Mouse (Mus musculus) liver, postnatal 0 days (tissue): ENCODE measurements around the gene Syn3. TPM values are rescaled to one million over a fixed set of nuclear protein-coding genes. Genes with fewer than 3 reads are reported as not detected.

Source experiments
- ATAC-seq: fragments of 200-750 bp; cut with Nextera tagmentation; 2 replicates; pipeline ENCODE4 v1.8.0; 2017; ENCODE audit warnings: mild to moderate bottlenecking, moderate library complexity
- DNase-seq: peaks from one replicate; pipeline ENCODE4 v3.0.0-alpha.2; 2016
- H3K27ac ChIP-seq: fragments of 300-500 bp; sonication (generic); 2 replicates; pipeline ENCODE4 v1.5.1; 2014; ENCODE audit warnings: antibody characterized with exemption, moderate library complexity, mild to moderate bottlenecking, low read depth
- H3K27me3 ChIP-seq: fragments of 300-500 bp; sonication (generic); 2 replicates; pipeline ENCODE4 v1.6.1; 2014; ENCODE audit warnings: low read length, control low read depth, mixed read lengths; ENCODE audit not compliant: insufficient read depth
- H3K36me3 ChIP-seq: fragments of 300-500 bp; sonication (generic); replicated peaks from 2 replicates; pipeline ENCODE4 v1.6.1; 2014; ENCODE audit warnings: mild to moderate bottlenecking, control low read depth, low read length, moderate library complexity, mixed read lengths; ENCODE audit not compliant: insufficient read depth
- H3K4me1 ChIP-seq: fragments of 300-500 bp; sonication (generic); 2 replicates; pipeline ENCODE4 v1.6.1; 2014; ENCODE audit warnings: antibody characterized with exemption, mild to moderate bottlenecking, control low read depth; ENCODE audit not compliant: insufficient read depth
- H3K4me2 ChIP-seq: fragments of 300-500 bp; sonication (generic); 2 replicates; pipeline ENCODE4 v1.6.1; 2014; ENCODE audit warnings: low read depth, mild to moderate bottlenecking, low read length, moderate library complexity, mixed read lengths
- H3K4me3 ChIP-seq: fragments of 300-500 bp; sonication (generic); 2 replicates; pipeline ENCODE4 v1.5.1; 2014; ENCODE audit warnings: low read depth, low read length
- H3K9ac ChIP-seq: fragments of 300-500 bp; sonication (generic); replicated peaks from 2 replicates; pipeline ENCODE4 v1.6.1; 2014; ENCODE audit warnings: mild to moderate bottlenecking, moderate library complexity
- H3K9me3 ChIP-seq: fragments of 300-500 bp; sonication (generic); 2 replicates; pipeline ENCODE4 v1.6.1; 2016; ENCODE audit warnings: mild to moderate bottlenecking, control low read depth, low read length, mixed read lengths
- CTCF ChIP-seq: sonication (generic); IDR thresholded peaks from 2 replicates; pipeline ENCODE4 v1.5.1; 2016; ENCODE audit warnings: antibody characterized with exemption, low read depth
- EP300 ChIP-seq: IDR thresholded peaks from 2 replicates; pipeline ENCODE4 v1.6.1; 2016; ENCODE audit warnings: antibody characterized with exemption, low read depth, mild to moderate bottlenecking
- WGBS: fragments of 180-500 bp; shearing (Covaris S2); extraction: QIAGEN DNeasy Blood & Tissue Kit; methylation state at CpG from one replicate; pipeline ENCODE4 v1.1.7; 2014; ENCODE audit not compliant: insufficient replicate concordance; 5-methylcytosine and 5-hydroxymethylcytosine counted together
- polyA plus RNA-seq: library from polyadenylated mRNA; unstranded; fragments of >200 nt; fragmentation: Nextera tagmentation; extraction: Ambion mirVana; gene quantifications from 2 replicates; pipeline ENCODE4 v1.2.1, GENCODE M21; 2015

The Syn3 gene
- polyA plus RNA-seq, 1 experiment from 2014 or later: 0.25 TPM

DNA sequence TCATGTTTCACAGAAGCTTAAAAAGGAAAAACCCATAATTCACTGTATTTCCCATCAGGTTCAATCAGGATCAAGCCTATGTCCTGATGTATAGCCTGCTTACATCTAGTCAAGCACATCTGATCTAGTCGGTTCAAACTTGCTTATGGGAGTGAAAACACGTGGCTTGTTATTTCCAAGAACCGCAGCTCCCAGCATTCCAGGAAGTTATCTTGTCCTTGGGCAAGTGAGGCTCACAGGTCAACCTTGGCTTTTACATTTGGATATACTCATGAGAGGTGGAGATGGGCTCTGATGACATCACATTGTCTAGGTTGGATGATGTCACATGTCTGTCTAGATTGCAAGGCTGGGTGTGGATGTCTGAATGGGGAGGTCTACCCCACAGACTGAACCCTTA, 185.7 kb downstream of the Syn3 start:
- Histone ChIP-seq H3K36me3 (no peaks in the 10 kb centered on the region), H3K27ac (no peak overlapping the region), H3K27me3 (no peaks in the 10 kb centered on the region), H3K9ac (no peak overlapping the region), H3K4me2 (no peak overlapping the region), H3K4me3 (no peak overlapping the region), H3K4me1 (no peaks in the 10 kb centered on the region), H3K9me3 (no peaks in the 10 kb centered on the region)
- 70% methylated on average over 3 of the region's 3 CpGs for WGBS
- TF ChIP-seq EP300 (no peak), CTCF (no peak)
- DNase-seq (no peak), ATAC-seq (no peak)

DNA sequence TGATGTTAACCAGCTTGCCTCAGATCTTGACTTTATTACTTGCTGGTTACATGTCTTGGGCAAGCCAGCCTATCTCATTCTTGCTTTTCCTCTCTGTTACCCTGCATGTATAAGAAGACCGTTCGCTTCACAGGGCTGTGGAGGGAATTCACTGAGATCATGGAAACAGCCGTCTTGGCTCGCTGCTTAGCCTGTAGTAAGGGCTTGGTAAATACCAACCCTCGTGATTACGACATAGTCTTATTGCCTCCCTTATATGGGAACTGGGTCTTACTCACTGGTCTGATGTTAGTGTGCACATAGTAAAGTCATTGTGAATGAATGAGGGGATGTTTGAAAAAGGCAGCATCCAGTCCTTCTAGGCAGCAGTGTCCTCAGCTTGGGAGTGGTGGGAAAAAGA, 188.2 kb downstream of the Syn3 start:
- Histone ChIP-seq H3K4me1 (no peaks in the 10 kb centered on the region), H3K4me2 (no peak overlapping the region), H3K4me3 (no peak overlapping the region), H3K27ac (no peak overlapping the region), H3K27me3 (no peaks in the 10 kb centered on the region), H3K9me3 (no peaks in the 10 kb centered on the region), H3K36me3 (no peaks in the 10 kb centered on the region), H3K9ac (no peak overlapping the region)
- no peak for TF ChIP-seq EP300
- TF ChIP-seq CTCF: no peak
- DNase-seq (no peak), ATAC-seq (no peak)
- WGBS: 64% methylated on average over 6 of the region's 6 CpGs

DNA sequence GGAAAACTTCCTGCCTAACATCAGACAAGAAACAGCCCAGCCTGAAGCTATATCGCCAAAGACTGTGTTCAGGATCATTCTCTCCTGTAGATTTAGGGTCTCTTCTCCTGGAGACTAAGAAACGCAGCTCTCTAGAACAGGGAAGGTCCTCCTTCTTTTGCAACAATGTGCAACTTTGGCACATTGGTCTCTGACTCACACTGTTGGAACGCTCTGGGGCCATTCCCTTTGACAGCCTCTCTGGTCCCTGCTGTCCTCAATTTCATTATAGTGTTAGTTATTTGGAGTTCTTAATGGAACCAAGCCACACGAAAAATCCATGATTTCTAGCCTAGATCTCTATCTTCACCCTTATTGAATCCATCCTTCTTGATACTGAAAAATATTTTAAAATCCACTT, 191.5 kb downstream of the Syn3 start:
- H3K9me3 ChIP-seq: no peaks in the 10 kb centered on the region
- no peak for TF ChIP-seq CTCF
- no peak for TF ChIP-seq EP300
- H3K9ac ChIP-seq: no peak overlapping the region
- ATAC-seq: no peak
- peaks cover 4% of the 10 kb centered on the region; the same call in 1 of the 2 replicates for H3K4me1 ChIP-seq
- 76% methylated on average over 4 of the region's 4 CpGs for WGBS
- H3K4me2 ChIP-seq: no peak overlapping the region
- H3K27ac ChIP-seq: no peak overlapping the region
- H3K4me3 ChIP-seq: no peak overlapping the region
- H3K27me3 ChIP-seq: 0 out of 2 replicates have a peak, but pooled peaks cover under 1% of the 10 kb centered on the region
- H3K36me3 ChIP-seq: no peaks in the 10 kb centered on the region
- no peak for DNase-seq

- peaks cover 16% of the 10 kb centered on the region for H3K4me1 ChIP-seq
- DNase-seq (no peak), ATAC-seq (no peak)
- no peak overlapping the region for H3K27ac ChIP-seq
- peaks cover 22% of the 10 kb centered on the region for H3K27me3 ChIP-seq
- TF ChIP-seq CTCF: no peak
- no peak for TF ChIP-seq EP300
- H3K4me3 ChIP-seq: no peak overlapping the region
- no peaks in the 10 kb centered on the region for H3K36me3 ChIP-seq
- WGBS: 27% methylated on average over 2 of the region's 2 CpGs
- no peak overlapping the region for H3K9ac ChIP-seq
- no peak overlapping the region for H3K4me2 ChIP-seq
- no peaks in the 10 kb centered on the region for H3K9me3 ChIP-seq
Observed at GRCm38 (mm10) chr10:86304583-86304982, 194.1 kb downstream of the Syn3 start.

DNA sequence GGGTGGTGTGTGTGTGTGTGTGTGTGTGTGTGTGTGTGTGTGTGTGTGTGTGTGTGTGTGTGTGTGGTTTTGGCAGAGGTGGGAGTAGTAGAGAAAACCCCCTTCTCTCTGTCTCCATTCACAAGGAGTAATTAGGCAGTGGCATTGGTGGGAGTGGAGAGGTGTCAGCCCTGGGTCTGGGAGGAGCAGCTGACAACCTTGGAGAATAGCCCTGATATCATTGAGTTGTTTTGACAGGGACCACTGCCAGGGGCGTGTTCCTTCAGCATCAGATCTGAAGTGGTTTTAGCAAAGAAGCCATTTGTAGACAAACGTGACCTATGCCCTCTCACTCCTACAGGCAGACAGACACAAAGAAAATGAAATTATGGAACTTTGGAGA, 195.2 kb downstream of the Syn3 start:
- no peaks in the 10 kb centered on the region for H3K9me3 ChIP-seq
- no peak for TF ChIP-seq CTCF
- TF ChIP-seq EP300: no peak
- peaks cover 22% of the 10 kb centered on the region for H3K27me3 ChIP-seq
- H3K4me3 ChIP-seq: no peak overlapping the region
- 59% methylated on average over 2 of the region's 2 CpGs for WGBS
- ATAC-seq (no peak), DNase-seq (no peak)
- no peak overlapping the region for H3K9ac ChIP-seq
- H3K4me2 ChIP-seq: no peak overlapping the region
- H3K36me3 ChIP-seq: no peaks in the 10 kb centered on the region
- H3K4me1 ChIP-seq: peaks cover 16% of the 10 kb centered on the region
- no peak overlapping the region for H3K27ac ChIP-seq

GRCm38 (mm10) chr10:86302761-86303494, 195.8 kb downstream of the Syn3 start:
- Histone ChIP-seq H3K4me1 (peaks cover 16% of the 10 kb centered on the region), H3K27ac (no peak overlapping the region), H3K9me3 (no peaks in the 10 kb centered on the region), H3K9ac (no peak overlapping the region; the same call in 1 of the 2 replicates), H3K36me3 (no peaks in the 10 kb centered on the region), H3K27me3 (peaks cover 22% of the 10 kb centered on the region), H3K4me3 (no peak overlapping the region), H3K4me2 (peak overlapping the region; percentile 78; the same call in 1 of the 2 replicates)
- TF ChIP-seq CTCF (peak; percentile 84), EP300 (no peak)
- 27% methylated on average over 8 of the region's 8 CpGs for WGBS
- DNase-seq (peak; percentile 72), ATAC-seq (peak; percentile 89)
